Mouse (Mus musculus): ENCODE results near the gene Batf3.
A peak's percentile ranks its signal among the peaks of the same experiment; 100 is the strongest.
"Not testable (repeated sequence)": the region's sequence is repeated elsewhere in the genome, so short reads cannot be mapped to it uniquely, and the experiment has no call there.

Gene Batf3

GRCm38 (mm10) chr1:191132934-191133333 is 35.3 kb downstream of the Batf3 start:
- DNase-seq (ENCODE audit: low read depth) = no peak

GRCm38 (mm10) chr1:191135406-191135805 is 37.8 kb downstream of the Batf3 start:
- DNase-seq (ENCODE audit: low read depth) = no peak

DNA sequence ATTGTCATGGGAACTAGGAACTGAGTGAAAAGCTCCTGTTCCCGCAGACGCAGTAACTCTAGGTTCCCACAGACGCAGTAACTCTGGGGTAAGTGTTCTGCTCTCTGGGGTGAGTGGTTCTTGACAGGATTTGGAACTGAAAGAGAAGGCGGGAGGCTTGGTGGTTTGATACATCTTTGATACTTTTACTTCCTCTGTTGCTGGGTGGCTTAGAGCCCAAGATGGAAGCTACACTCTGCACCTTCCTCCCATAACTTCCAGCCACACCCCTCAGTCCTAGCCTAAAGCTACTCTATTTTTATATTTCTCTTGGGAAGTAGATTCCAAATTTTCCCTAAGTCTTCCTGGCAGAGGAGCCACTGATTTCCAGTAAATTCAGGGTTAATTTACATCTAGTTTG is 40.8 kb downstream of the Batf3 start:
- DNase-seq (ENCODE audit: low read depth) = no peak

DNA sequence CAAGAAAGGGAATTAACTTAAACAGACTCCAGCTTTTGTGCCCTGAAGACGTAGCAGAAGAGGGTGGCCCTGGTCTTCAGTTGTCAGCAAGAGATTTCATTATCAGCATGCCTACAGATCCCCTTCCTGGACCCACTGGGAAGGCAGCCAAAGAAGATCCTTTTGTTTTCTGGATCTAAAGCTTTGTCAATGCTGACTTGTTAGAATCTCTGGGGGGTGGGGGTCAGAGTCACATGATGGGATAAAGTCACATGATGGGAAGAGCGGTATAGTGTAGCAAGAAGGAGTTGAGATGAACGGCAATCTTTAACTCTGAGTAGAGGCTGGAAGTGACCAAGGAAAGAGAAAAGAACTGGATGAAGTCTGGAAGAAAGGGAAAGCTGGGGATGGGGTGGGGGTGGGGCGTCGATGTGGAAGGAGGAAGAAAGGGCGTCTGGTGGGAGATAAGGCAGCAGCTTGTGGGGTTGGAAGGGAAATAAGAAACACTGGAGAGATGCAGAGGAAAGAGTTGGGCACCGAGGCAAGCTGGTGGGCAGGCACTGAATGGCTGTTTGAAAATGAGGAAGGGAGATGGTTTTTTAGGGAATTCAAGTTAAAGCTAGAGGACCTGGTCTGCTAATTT is 41.3 kb downstream of the Batf3 start:
- DNase-seq (ENCODE audit: low read depth) = no peak

DNA sequence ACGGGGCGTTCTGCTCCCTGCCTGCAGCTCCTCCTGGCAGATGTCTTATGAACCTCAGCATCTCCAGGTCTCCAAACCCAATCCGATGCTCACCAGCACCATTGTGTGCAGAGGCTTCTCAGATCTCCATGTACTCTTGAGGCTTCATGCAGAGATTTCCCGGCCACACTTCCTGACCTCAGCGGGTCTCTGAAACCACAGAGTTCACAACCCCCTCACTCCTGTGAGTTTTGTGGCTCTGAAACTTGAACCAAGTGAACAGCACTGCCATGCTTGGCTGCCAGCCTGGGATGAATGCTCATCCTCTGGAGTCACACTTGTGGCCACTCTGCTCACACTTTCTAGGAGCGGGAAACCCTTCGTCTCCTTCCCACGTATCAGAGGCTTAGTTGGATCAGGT is 43.3 kb downstream of the Batf3 start:
- no peak for DNase-seq (ENCODE audit: low read depth)

DNA sequence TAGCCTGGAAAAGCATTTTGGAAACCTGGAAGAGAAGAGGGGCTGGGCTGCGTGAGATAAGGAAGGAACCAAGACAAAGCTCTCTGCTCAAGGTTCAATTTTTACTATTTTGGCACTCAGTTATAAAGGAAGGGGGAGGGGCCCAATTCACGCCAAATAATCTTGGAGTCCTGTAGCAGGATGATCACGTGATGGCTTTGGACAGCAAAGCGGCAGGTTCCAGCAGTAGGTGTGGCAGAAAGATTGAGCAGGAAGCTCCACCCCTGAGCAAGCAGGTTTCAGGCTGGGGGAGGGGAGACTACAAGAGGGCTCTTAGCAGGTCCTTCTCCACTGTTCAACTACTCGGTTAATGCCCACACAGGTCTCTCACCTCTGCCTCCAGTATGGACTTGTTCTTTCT is 51.8 kb downstream of the Batf3 start:
- DNase-seq (ENCODE audit: low read depth) = not testable (repeated sequence)

- DNase-seq (ENCODE audit: low read depth) = no peak
Observed at GRCm38 (mm10) chr1:191150924-191151605, 53.4 kb downstream of the Batf3 start.

DNA sequence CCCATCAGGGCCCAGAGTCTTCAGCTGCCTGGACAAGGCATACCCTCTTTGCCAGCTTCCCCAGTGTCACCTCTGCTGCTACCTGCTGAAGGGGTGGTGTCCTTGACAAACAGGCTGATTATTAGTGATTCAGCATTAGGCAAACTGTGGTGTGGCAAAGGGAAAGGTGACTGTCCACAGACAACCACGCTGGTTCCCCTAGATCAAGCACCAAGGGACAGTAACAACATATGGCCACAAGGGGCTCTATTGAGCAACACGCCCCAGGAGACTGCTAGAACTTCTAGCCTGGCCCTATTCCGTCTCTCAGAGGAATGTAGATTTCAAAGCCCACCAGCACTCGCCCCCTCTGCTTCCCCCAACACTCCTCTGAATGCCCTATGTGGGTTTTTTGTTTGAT is 55.4 kb downstream of the Batf3 start:
- DNase-seq (ENCODE audit: low read depth) = peak; percentile 62

DNA sequence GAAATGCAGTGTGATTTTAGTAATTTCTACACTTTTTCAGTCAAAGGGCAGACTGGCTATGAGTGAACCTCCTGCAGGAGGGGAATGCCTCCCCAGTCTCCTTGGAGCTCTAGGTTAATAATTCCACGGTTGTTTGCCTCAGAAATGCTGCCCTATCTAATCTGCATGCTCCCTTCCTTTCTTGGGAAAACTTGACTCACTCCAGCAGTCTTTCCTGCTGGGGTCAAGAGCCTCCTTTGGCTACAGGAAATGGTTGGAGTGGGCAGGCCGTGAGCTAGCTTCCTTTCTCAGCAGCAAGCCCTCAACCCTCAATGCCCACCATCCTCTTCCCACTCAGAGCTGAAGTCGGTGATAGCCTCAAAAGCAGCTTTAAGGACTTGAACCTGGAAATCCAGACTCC is 56.7 kb downstream of the Batf3 start:
- no peak for DNase-seq (ENCODE audit: low read depth)
